Mouse (Mus musculus) olfactory bulb, adult 2 months (tissue): ENCODE measurements around the gene Eif3i. TPM values are rescaled to one million over a fixed set of nuclear protein-coding genes. Genes with fewer than 3 reads are reported as not detected.

Experiments
- H3K27ac ChIP-seq: fragments of 200-500 bp; 2 replicates; pipeline ENCODE4 v1.5.1; 2012; ENCODE audit warnings: low read depth, low read length; ENCODE audit not compliant: insufficient read depth
- H3K4me1 ChIP-seq: fragments of 200-500 bp; 2 replicates; pipeline ENCODE4 v1.6.1; 2012; ENCODE audit warnings: low read length; ENCODE audit not compliant: control insufficient read depth, insufficient read depth
- H3K4me3 ChIP-seq: fragments of 200-500 bp; 2 replicates; pipeline ENCODE4 v1.5.1; 2012; ENCODE audit warnings: mild to moderate bottlenecking, low read depth, low read length, moderate library complexity; ENCODE audit not compliant: insufficient read depth
- CTCF ChIP-seq: fragments of 200-500 bp; IDR thresholded peaks from 2 replicates; pipeline ENCODE4 v1.5.1; 2012; ENCODE audit warnings: low read depth, mild to moderate bottlenecking, low read length, moderate library complexity; ENCODE audit not compliant: insufficient read depth
- POLR2A ChIP-seq: fragments of 200-500 bp; IDR thresholded peaks from 2 replicates; pipeline ENCODE4 v1.6.1; 2012; ENCODE audit warnings: mild to moderate bottlenecking, low read depth, low read length, moderate library complexity; ENCODE audit not compliant: insufficient read depth
- WGBS: fragments of 180-500 bp; shearing (Covaris S2); methylation state at CpG from one replicate; pipeline ENCODE4 v1.1.7; 2018; 5-methylcytosine and 5-hydroxymethylcytosine counted together
- polyA plus RNA-seq: library from polyadenylated mRNA; stranded (reverse); fragments of >200 nt; gene quantifications from 2 replicates; pipeline ENCODE4 v1.2.4, GENCODE M21; 2012; ENCODE audit warnings: low replicate concordance; ENCODE audit not compliant: missing spikeins, insufficient read depth, insufficient read length

The Eif3i gene
- polyA plus RNA-seq, result not detected in 2 replicates

GRCm38 (mm10) chr4:129600233-129601158 lies at the start of gene Eif3i, which contains the start of gene Tmem234:
Gene Eif3i (minus strand): TSS chr4:129600648.
Gene Tmem234 (plus strand): TSS chr4:129600668.
- H3K4me1 ChIP-seq, result peaks cover 13% of the 10 kb centered on the region; the same call in 1 of the 2 replicates
- TF ChIP-seq CTCF (no peak), POLR2A (peak; percentile 52)
- H3K27ac ChIP-seq, result no peak within 1 kb of the TSS
- peak within 1 kb of the TSS; percentile 77 for H3K4me3 ChIP-seq
- under 1% methylated on average over 74 of the region's 74 CpGs for WGBS

GRCm38 (mm10) chr4:129648656-129649055 lies 48.2 kb upstream of the Eif3i start:
- TF ChIP-seq CTCF (no peak), POLR2A (no peak)
- peaks cover 4% of the 10 kb centered on the region; the same call in 1 of the 2 replicates for H3K4me1 ChIP-seq
- WGBS, result 87% methylated on average over 1 of the region's 1 CpGs
- H3K4me3 ChIP-seq, result no peak overlapping the region
- no peak overlapping the region for H3K27ac ChIP-seq

GRCm38 (mm10) chr4:129645204-129645603 lies 44.8 kb upstream of the Eif3i start:
- no peak for TF ChIP-seq POLR2A
- TF ChIP-seq CTCF, result no peak
- Histone ChIP-seq H3K4me1 (peaks cover 6% of the 10 kb centered on the region; the same call in 1 of the 2 replicates), H3K27ac (no peak overlapping the region), H3K4me3 (no peak overlapping the region)
- WGBS, result 82% methylated on average over 6 of the region's 6 CpGs

GRCm38 (mm10) chr4:129641756-129642155 lies 41.3 kb upstream of the Eif3i start:
- no peak overlapping the region for H3K4me3 ChIP-seq
- peaks cover 15% of the 10 kb centered on the region for H3K4me1 ChIP-seq
- TF ChIP-seq POLR2A (no peak), CTCF (no peak)
- WGBS, result 11% methylated on average over 5 of the region's 5 CpGs
- no peak overlapping the region for H3K27ac ChIP-seq

GRCm38 (mm10) chr4:129640638-129641467 lies 40.4 kb upstream of the Eif3i start, which contains the start of gene Txlna:
Gene Txlna (minus strand): TSS chr4:129641065.
- Histone ChIP-seq H3K4me1 (peaks cover 11% of the 10 kb centered on the region), H3K4me3 (peak within 1 kb of the TSS; percentile 99), H3K27ac (peak within 1 kb of the TSS; percentile 98)
- under 1% methylated on average over 60 of the region's 60 CpGs for WGBS
- TF ChIP-seq POLR2A (peak; percentile 31), CTCF (no peak)

GRCm38 (mm10) chr4:129640101-129640637 lies 39.7 kb upstream of the Eif3i start:
- WGBS, result under 1% methylated on average over 17 of the region's 17 CpGs
- Histone ChIP-seq H3K4me1 (peaks cover 11% of the 10 kb centered on the region), H3K27ac (peak overlapping the region; percentile 49), H3K4me3 (peak overlapping the region; percentile 99)
- TF ChIP-seq POLR2A, result peak; percentile 72; the same call in 1 of the 2 replicates
- TF ChIP-seq CTCF, result no peak

GRCm38 (mm10) chr4:129639221-129639620 lies 38.8 kb upstream of the Eif3i start:
- TF ChIP-seq CTCF, result no peak
- TF ChIP-seq POLR2A, result no peak
- Histone ChIP-seq H3K27ac (no peak overlapping the region), H3K4me3 (no peak overlapping the region), H3K4me1 (peaks cover 11% of the 10 kb centered on the region)
- 72% methylated on average over 15 of the region's 15 CpGs for WGBS

- Histone ChIP-seq H3K4me3 (no peak overlapping the region), H3K27ac (no peak overlapping the region), H3K4me1 (peaks cover 2% of the 10 kb centered on the region; the same call in 1 of the 2 replicates)
- no peak for TF ChIP-seq POLR2A
- 96% methylated on average over 6 of the region's 6 CpGs for WGBS
Observed at GRCm38 (mm10) chr4:129633852-129634251, 33.4 kb upstream of the Eif3i start.
